Mouse (Mus musculus) layer of hippocampus, adult 11-12 months (tissue): ENCODE measurements around the gene Ankmy1.

Experiments
- DNase-seq: peaks from one replicate; pipeline ENCODE4 v3.0.0; 2022; ENCODE audit warnings: low spot score

The Ankmy1 gene

DNA sequence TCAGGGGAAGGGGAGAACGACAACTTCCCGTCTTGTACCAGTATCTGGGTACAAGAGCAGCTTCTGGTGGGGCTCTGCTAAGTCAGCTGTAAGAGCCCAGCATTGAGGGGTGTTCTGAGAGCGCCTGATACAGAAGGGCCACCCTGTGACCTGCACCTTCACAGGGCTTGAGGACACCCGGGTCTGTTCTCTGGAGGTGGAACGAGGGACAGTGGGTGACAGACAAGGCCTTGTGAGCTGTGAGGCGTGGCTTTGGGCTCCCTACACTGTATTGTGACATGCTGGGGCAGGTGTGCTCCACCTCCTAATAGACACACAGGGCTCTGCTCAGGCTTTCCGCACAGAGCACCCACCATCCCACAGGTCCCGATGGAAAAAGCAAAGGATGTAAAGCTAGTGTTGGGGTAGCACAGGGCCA is 9.0 kb upstream of the Ankmy1 start:
- no peak for DNase-seq

DNA sequence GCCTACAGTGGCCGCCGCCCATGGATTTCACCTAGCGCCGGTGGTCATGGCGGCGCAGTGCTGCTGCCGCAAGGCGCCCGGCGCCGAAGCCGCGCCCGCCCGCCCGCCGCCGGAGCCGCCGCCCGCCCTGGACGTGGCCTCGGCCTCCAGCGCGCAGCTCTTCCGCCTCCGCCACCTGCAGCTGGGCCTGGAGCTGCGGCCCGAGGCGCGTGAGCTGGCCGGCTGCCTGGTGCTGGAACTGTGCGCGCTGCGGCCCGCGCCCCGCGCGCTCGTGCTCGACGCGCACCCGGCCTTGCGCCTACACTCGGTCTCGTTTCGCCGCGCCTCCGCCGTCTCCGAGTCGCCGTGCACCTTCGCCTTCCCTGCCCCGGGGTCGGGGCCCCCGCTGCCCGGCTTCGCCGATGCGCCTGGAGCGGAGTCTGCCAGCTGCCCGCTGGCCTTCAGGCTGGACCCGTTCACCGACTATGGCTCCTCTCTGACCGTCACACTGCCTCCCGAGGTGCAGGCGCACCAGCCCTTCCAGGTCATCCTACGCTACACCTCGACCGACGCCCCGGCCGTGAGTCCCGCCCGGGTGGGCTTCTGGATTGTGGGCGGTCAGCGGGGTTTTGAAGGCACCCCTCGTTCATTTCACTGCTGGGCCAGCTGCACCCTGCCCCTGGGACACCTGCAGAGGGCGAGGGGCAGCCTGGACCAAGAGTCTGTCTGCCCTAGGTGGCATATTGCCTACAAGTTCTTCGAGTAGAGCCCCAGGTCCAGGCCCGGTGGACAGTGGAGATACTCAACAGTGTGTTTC is 8.4 kb upstream of the Ankmy1 start:
- peak; percentile 69 for DNase-seq

DNA sequence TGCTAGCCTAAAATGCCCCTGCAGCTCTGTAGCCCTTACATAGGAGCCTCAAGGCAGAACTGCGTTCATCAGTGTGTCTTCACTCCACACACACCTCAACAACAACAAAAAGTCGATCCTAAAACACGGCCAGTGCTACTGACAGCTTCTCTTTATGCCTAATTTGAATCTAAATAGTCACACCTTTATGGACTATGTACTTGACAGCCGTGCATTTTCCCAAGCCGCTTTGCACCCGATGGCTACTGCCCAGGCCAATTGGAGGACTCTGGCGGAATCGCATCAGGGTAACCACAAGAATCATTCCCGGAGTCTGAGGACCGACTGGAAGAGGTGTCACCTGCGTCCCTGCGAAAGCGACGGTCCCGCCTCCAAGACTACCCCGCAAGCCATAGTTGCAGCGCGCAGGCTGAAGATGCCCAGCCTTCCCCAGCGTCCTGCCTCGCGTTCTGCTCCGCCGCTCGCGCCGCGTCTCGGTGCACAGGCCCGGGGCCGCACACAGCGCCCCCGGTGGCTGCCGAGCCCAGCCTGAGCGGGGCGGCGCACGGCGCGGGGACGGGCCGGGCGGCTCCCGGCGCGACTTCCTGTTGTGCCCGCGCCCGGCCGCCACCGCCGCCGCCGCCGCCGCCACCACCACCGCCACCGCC is 7.7 kb upstream of the Ankmy1 start, which contains the start of gene Rnpepl1:
Gene Rnpepl1, plus strand, starts transcription at position 545 of the 647 bp plus-strand sequence.
- DNase-seq, result peak; percentile 73

DNA sequence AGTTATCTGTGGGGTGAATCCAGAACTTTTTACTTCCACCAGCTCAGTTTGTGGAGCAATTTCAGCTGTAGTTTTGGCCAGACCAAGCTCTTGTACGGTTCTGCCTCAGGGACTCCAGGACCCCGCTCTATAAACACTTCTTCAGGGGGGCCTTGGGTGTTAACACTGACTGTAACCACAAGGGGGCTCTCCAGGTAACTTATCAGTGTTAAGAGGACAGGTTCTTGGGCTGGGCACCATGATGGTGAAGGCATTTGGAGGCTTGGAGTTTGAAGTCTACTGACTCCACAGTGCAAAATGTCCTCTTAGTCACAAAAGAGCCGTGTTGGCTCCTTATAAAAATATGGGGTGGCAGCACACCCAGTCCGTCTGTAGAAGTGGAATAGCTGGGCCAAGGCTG is 6.4 kb upstream of the Ankmy1 start:
- no peak for DNase-seq

DNA sequence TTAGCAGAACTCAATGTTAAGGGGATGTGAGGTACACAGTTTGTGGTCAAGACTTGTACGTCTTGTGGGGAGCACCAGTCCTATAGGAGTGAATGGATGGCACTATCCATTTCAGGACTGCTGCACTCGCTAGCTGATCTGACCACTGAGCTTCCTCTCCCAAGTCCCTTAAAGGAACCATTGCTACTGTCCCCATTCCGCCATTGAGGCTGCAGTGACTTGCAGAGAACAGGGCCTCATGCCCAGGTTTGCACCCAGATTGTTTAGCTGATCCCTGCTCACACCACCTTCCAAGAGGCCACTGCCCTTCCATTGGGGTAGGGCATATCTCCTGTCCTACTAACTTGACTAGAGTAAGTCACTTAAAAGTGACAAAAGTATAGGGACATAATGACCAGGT is 6.0 kb upstream of the Ankmy1 start:
- DNase-seq, result no peak

DNA sequence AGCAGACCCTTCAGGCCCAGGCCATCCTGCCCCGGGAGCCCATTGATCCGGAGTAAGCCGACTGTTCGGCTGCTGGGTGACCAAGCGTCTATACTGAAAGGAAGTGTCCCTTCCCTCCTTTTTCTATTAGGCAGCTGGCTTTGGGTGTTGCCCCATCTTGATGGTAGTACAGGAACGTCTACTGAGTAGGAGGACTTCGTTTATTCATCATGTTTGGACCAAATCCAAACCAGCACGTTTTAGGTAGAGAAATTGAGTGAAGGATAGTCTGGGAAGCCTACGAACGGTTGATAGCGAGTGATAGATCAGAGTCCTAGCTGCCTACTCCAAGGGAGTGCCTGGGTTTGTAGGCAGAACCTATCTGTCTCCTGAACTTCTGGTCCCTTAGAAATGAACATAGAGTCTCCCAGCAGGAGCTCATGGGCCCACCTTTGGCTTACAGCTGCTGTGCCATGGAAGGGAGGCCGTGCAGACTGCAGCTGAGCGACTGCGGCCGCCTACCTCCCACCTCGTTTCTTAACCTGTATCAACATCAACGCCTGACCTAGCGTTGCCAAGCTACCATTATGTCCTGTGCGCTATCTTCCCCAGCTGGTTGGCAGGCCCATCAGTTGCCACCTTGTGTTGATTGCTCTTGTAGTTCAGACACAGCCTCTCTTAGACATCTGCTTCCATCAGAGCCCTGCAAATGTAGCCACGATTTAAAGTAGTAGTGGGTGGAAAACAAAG is 5.1 kb upstream of the Ankmy1 start:
- DNase-seq, result no peak

DNA sequence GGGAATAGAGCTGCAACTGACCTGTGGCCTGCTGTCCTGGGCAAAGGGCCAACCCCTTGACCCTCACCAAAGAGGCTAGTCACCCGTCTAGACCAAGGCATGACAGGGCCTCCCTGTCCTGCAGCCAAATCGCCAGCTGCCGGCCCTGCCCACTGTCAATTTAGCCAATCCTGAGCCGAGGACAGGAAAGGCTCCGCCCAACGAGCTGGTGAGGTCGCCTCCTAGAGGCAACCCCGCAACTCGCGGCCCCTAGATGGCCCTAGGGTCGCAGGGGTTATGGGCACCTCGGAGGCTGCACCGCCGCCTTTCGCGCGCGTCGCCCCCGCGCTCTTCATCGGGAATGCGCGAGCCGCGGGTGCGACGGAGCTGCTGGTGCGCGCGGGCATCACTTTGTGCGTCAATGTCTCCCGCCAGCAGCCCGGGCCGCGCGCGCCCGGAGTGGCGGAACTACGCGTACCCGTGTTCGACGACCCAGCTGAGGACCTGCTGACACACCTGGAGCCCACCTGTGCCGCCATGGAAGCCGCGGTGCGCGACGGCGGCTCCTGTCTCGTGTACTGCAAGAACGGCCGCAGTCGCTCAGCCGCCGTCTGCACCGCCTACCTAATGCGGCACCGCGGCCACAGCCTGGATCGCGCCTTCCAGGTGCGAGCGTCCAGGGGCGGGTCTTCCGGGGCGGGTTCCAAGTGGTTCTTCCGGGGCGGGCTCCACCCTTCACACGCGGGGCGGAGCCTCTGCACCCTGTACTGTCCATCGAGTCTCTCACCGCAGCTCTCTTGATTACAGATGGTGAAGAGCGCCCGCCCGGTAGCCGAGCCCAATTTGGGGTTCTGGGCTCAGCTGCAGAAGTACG is 4.3 kb upstream of the Ankmy1 start, which contains the start of gene Dusp28:
Gene Dusp28, plus strand, starts transcription at position 203 of the 853 bp plus-strand sequence.
- peak; percentile 87 for DNase-seq

DNA sequence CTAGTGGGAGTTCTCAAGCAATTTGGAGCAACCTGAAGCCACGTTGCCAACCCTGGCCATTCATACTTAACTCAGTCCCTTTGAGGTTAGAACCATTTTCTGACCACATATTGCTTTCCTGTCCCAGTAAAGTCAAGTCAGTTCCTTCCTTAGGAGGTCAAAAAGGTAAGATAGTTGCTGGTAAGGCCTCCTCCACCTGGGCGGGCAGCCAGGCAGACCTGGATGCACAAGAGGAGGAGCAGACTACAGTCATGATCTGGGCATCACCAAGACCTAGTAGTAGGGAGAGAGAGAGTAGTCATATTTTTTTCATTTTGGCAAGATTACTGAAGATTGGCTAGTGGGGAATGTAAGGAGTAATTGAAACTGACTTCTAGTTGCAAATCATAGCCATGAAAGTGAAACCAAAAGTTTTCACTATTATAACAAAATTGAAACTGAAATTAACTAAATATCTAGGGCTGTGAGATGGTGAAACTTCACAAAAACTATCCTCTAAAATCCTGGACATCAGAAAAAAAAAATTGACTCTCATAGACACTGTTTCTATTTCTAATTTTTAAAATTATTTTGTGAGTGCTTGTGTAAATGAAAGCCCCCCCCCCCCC is 3.1 kb upstream of the Ankmy1 start:
- no peak for DNase-seq

DNA sequence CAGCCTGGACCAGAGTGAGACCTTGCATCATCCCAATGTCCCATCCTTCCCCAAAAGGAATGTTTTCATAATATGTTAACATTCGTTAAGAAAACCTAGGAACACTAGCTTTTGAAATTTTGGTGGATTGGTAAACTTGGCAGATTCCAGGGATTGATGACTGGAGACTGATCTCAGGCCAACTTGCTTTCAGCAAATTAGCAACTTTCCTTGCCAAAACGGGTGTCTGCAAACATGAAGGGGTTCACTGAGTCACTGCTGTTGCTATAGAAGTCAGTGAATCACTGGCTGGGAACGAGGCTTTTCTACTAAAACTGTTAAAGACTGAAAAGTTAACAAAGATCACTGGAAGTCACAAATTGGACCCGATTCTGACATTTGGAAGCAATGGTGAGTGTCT is 921 bp upstream of the Ankmy1 start:
- no peak for DNase-seq

DNA sequence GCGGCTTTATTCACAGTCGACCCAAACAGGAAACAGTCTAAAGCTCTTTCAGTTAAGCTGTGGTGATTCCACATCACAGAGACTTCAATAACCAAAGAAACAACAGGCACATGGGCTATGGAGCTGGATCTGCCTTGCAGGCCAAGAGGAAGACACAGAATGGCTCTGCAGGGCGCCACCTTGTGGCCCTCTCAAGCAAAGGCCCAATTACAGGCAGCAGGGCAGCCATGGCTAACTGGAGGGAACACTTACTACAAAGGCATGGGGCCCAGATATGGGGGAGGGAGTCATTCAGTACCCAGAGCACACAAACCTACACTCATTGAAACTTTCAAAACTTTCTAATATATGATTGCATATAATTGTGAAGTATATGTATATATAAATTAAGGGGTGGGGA is 7.6 kb downstream of the Ankmy1 start:
- peak; percentile 87 for DNase-seq

DNA sequence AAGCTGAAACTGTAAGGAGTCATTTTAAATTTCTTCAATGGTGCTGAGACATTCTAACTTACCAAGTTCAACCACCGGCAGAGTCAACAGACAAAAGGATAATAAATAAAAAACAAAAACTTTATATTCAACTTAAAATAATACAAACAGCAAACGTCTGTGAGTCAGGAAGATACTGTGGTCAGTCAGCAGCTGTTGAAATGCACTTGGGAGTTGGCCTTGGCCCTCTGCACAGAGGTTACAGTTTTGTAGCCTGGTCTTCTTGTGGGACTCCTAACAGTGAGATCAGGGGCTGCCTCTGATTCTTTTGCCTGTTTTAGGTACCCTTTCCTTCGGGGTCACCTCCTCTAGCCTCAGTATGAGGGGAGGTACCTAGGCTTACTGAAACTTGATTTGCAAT is 8.8 kb downstream of the Ankmy1 start:
- DNase-seq, result no peak

DNA sequence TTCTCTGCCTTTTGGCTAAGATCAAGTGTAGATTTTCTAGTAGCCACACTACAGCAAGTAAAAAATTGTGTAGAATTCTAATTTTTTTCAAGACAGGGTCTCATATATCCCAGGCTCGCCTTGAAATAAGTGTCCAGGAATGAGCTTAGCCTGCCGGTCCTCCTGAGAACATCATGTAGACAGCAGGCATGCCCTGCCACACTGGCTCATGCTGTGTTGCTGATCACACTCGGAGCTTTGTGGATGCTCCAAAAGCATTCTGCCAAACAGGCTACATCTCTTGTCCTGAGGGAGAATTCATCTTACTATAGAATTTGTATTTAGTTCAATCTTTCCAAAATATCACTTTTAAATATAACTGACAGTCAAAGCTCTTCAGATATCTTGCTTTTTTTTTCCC is 9.9 kb downstream of the Ankmy1 start:
- DNase-seq, result no peak

DNA sequence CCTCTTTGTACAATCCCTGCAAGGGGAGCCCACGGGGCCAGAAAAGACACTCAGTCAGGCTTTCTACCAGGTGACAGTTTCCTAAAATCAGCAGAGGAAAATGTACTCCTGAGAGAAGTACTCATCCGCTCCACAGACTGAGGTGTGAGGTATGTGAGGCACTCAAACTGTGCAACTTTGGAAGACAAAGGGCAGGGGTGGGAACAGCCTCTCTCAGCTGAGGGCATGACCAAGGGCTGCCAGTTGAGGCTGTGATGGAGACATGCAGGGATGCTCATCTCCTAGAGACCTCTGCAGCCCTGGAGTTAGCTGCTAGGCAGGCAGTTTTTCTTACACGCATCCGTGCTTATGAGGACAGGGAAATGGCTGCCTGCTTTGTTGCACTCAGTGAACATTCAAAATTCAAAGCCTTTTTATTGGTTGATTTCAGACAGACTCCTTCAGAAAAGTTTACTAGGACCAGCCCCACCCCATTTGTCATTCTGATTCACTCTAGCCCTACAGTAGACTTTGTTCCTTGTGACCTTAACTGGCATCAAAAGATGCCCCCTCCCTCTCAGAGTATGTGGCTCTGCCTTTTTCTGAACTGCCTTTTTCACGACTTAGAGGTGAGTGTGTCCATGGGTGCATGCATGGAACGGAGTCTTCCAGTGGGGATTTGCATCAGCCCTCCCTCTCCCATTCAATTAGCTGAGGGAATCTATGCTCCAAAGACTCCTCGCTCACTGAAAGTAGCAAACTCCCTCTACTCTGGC is 13.6 kb downstream of the Ankmy1 start:
- DNase-seq, result no peak

DNA sequence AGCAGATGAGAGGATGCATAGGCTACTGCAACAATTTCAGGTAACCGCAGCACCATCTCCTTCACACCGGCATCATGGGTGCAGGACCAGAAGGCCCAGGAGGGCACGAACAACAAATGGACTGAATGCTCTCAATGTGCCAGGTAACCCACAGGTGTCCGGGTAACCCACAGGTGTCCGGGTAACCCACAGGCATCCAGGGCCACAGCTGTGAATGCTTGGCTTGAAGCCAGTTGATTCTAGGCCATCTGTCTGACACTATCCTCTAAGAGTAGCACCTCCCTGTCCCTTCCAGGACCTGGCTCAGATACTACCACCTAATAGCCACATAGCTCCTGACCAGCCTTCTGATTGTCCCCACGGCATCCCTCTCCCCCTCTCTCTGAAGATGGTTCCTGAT is 20.7 kb downstream of the Ankmy1 start:
- DNase-seq, result no peak

DNA sequence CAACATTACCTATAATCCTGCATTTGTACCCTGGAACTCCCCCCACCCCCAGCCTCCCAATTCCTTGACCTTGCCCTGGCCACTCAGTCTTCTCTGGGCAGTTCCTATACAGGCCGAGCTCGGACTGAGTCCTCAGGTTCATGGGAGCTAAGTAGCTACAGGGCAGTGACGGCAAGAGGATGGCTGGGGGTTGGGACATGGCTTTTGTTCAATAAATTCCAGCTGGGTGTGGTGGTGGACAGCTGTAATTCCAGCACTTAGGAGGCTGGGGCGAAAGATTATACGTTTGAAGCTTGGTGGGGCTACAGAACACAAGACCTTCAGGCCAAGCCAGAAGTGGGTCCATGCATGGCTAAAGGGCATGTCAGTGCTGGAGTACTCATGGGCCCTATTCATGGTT is 22.6 kb downstream of the Ankmy1 start:
- DNase-seq, result no peak

DNA sequence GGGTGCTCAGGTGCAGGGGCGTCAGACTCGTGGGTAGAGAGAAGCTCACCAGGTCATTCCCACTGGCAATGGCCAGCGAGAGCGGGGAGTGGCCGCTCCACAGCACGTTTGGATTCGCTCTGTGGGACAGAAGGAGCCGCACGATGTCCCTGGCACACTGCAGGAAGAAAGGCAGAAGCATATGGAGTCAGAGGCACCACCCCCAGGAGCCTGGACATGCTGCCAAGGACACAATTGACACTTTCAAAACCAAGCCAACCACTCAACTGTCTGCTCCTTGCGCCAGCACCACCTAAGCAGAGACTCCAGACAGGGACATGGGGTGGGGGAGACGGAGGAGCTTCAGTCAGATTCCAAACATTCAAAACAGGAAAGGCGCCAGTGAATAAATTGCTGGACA is 23.4 kb downstream of the Ankmy1 start:
- peak; percentile 48 for DNase-seq

DNA sequence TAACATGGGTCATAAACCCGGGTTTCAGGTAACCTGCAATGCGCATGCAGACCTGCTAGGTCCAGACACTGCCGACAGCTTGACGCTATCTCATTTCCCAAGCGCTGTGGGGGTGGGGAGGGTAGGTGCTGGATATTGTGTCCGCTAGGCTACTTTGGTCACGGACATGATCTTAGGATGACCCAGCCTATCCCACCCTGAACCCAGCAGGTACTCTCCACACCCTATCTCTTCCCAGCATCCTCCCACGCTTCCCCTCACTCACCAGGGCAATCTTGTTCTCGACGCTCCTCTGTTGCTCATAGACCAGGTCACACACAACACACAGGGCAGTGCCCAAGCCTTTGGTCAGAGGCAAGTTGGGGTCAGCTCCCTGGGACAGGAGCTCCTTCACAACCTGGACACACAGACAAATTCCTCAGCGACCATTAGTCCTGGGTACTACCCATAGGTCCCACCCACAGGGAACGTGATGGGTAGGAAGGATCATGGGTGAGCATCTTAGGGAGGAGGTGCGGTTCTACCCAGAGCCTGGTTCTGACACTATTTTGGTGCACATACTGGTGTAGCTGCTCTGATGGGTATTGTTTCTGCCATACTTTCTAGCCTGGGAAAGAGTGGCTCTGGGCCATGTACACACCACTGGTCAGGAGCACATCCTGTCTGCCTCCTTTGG is 24.5 kb downstream of the Ankmy1 start:
- DNase-seq, result no peak

DNA sequence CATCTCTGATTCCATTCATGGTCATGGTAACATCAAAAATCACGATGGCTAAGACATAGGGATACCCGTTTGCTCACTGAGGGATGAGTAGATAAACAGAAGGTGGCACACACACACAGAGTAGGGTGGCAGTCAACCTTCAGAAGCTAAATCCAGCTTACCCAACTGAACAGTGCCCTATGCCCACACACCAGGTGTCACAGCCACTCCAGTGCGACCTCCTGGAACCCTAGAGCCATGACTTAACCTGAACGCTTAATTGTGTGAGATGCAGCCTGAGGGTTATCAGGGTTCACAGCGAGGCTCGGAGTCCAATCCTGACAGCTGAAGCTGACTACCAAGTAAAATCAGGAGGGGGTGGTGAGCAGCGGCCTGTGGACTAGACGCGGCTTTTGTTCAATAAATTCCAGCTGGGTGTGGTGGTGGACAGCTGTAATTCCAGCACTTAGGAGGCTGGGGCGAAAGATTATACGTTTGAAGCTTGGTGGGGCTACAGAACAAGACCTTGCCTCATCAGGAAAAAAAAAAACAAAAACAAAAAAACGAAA is 25.2 kb downstream of the Ankmy1 start:
- no peak for DNase-seq

DNA sequence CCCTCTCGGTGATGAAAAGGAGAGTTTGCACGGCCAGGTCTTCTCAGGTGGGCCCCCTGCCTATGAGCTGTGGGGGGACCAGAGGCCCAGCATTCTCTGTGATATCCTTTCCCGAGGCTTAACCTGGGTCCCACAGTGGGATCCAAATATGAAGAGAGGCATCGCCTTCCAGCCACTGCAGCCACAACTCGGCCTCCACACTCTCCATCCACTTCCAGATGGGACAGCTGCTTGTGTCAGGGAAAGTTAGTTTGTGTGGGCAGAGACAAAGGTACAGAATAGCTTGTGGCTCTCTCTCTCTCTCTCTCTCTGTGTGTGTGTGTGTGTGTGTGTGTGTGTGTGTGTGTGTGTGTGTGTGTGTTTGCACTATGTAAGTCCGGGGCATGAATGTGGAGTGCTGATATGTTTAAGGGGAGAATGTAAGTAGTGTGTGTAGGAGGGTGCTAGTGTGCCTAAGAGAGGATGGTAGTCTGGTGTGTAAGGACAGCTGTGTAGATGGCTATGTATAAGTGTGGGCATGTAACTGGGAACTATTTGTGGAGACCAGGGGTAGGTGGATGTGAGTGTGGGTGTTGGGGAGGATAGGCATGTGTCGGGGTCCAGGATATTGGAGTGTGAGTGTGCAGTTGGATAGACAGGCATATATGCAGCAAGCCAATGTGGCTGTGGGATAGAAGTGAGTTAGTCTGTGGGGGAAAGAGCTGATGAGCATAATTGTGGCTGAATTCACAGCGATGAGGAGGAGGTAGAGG is 27.2 kb downstream of the Ankmy1 start:
- DNase-seq, result no peak
